Mouse (Mus musculus): ENCODE measurements around the gene Hoxb5.

The Hoxb5 gene

GRCm38 (mm10) chr11:96303151-96304099, at the start of gene Hoxb5:
Gene Hoxb5 (plus strand): TSS chr11:96303336.
- DNase-seq (ENCODE audit: low read depth, low spot score), result peak; percentile 84

GRCm38 (mm10) chr11:96254221-96254620, 48.9 kb upstream of the Hoxb5 start:
- DNase-seq (ENCODE audit: low read depth, low spot score), result no peak

GRCm38 (mm10) chr11:96255111-96255995, 47.8 kb upstream of the Hoxb5 start:
- DNase-seq (ENCODE audit: low read depth, low spot score), result no peak

GRCm38 (mm10) chr11:96255996-96256445, 47.1 kb upstream of the Hoxb5 start:
- DNase-seq (ENCODE audit: low read depth, low spot score), result no peak

GRCm38 (mm10) chr11:96257141-96257540, 46.0 kb upstream of the Hoxb5 start:
- DNase-seq (ENCODE audit: low read depth, low spot score), result no peak

- no peak for DNase-seq (ENCODE audit: low read depth, low spot score)
Observed at GRCm38 (mm10) chr11:96259038-96259437, 44.1 kb upstream of the Hoxb5 start.

GRCm38 (mm10) chr11:96259511-96259910, 43.6 kb upstream of the Hoxb5 start:
- DNase-seq (ENCODE audit: low read depth, low spot score), result no peak

- no peak for DNase-seq (ENCODE audit: low read depth, low spot score)
Observed at GRCm38 (mm10) chr11:96260310-96260970, 42.7 kb upstream of the Hoxb5 start.

- DNase-seq (ENCODE audit: low read depth, low spot score), result no peak
Observed at GRCm38 (mm10) chr11:96261323-96261890, 41.7 kb upstream of the Hoxb5 start.

GRCm38 (mm10) chr11:96262262-96262830, 40.8 kb upstream of the Hoxb5 start:
- no peak for DNase-seq (ENCODE audit: low read depth, low spot score)

- DNase-seq (ENCODE audit: low read depth, low spot score), result no peak
Observed at GRCm38 (mm10) chr11:96263636-96264389, 39.3 kb upstream of the Hoxb5 start.

- DNase-seq (ENCODE audit: low read depth, low spot score), result no peak
Observed at GRCm38 (mm10) chr11:96264390-96265020, 38.6 kb upstream of the Hoxb5 start.

GRCm38 (mm10) chr11:96265954-96266353, 37.2 kb upstream of the Hoxb5 start:
- DNase-seq (ENCODE audit: low read depth, low spot score), result no peak

GRCm38 (mm10) chr11:96267021-96267920, 35.9 kb upstream of the Hoxb5 start:
- DNase-seq (ENCODE audit: low read depth, low spot score), result no peak

- no peak for DNase-seq (ENCODE audit: low read depth, low spot score)
Observed at GRCm38 (mm10) chr11:96268031-96268745, 34.9 kb upstream of the Hoxb5 start.

GRCm38 (mm10) chr11:96269869-96270268, 33.3 kb upstream of the Hoxb5 start:
- DNase-seq (ENCODE audit: low read depth, low spot score), result no peak

- DNase-seq (ENCODE audit: low read depth, low spot score), result no peak
Observed at GRCm38 (mm10) chr11:96270996-96271540, 32.1 kb upstream of the Hoxb5 start, which contains the start of gene Hoxb9. Gene Hoxb9 (plus strand): TSS chr11:96271457.

All from embryo, embryonic 11.5 days (tissue).